Mouse (Mus musculus) embryonic facial prominence, embryonic 10.5 days (tissue): ENCODE measurements at regions not wholly inside any gene's neighbourhood (a gene's known extent, or its start where the extent isn't known, plus 50 kb on each side); places are given as distances from the start of the nearest gene placed in this dataset.
A peak's percentile ranks its signal among the peaks of the same experiment; 100 is the strongest.

Source experiments
- DNase-seq: peaks from one replicate; pipeline ENCODE4 v3.0.0-alpha.2; 2017; ENCODE audit warnings: low spot score
- H3K27ac ChIP-seq: fragments of 300-500 bp; sonication (generic); replicated peaks from 2 replicates; pipeline ENCODE4 v1.5.1; 2016; ENCODE audit warnings: mild to moderate bottlenecking
- H3K27me3 ChIP-seq: fragments of 300-500 bp; sonication (generic); replicated peaks from 2 replicates; pipeline ENCODE4 v1.6.1; 2016; ENCODE audit warnings: low read depth, mild to moderate bottlenecking; ENCODE audit not compliant: poor library complexity, severe bottlenecking
- H3K36me3 ChIP-seq: fragments of 300-500 bp; sonication (generic); replicated peaks from 2 replicates; pipeline ENCODE4 v1.6.1; 2016; ENCODE audit warnings: mild to moderate bottlenecking, moderate library complexity
- H3K4me1 ChIP-seq: fragments of 300-500 bp; sonication (generic); 2 replicates; pipeline ENCODE4 v1.6.1; 2016
- H3K4me3 ChIP-seq: fragments of 300-500 bp; sonication (generic); 2 replicates; pipeline ENCODE4 v1.5.1; 2016; ENCODE audit warnings: mild to moderate bottlenecking, moderate library complexity
- H3K9me3 ChIP-seq: fragments of 300-500 bp; sonication (generic); 2 replicates; pipeline ENCODE4 v1.6.1; 2016; ENCODE audit warnings: mild to moderate bottlenecking
- WGBS: fragments of 180-500 bp; shearing (Covaris S2); methylation state at CpG from one replicate; pipeline ENCODE4 v1.1.7; 2016; 5-methylcytosine and 5-hydroxymethylcytosine counted together

GRCm38 (mm10) chr1:39047316-39047715 is 61.9 kb downstream of the Pdcl3 start:
- H3K4me1 ChIP-seq = peaks cover 11% of the 10 kb centered on the region
- no peak overlapping the region for H3K4me3 ChIP-seq
- no peaks in the 10 kb centered on the region for H3K27me3 ChIP-seq
- no peak for DNase-seq
- no peaks in the 10 kb centered on the region for H3K36me3 ChIP-seq
- no peak overlapping the region for H3K27ac ChIP-seq
- peaks cover 10% of the 10 kb centered on the region; the same call in 1 of the 2 replicates for H3K9me3 ChIP-seq
- WGBS = 93% methylated on average over 6 of the region's 6 CpGs

GRCm38 (mm10) chr1:39057304-39057703 is 71.9 kb downstream of the Pdcl3 start:
- no peaks in the 10 kb centered on the region for H3K9me3 ChIP-seq
- 61% methylated on average over 6 of the region's 6 CpGs for WGBS
- H3K36me3 ChIP-seq = no peaks in the 10 kb centered on the region
- DNase-seq = no peak
- H3K27ac ChIP-seq = no peak overlapping the region
- H3K4me1 ChIP-seq = peaks cover 10% of the 10 kb centered on the region; the same call in 1 of the 2 replicates
- no peaks in the 10 kb centered on the region for H3K27me3 ChIP-seq
- no peak overlapping the region for H3K4me3 ChIP-seq

- no peak for DNase-seq
- H3K27me3 ChIP-seq = no peaks in the 10 kb centered on the region
- no peaks in the 10 kb centered on the region for H3K9me3 ChIP-seq
- no peak overlapping the region for H3K27ac ChIP-seq
- H3K4me3 ChIP-seq = no peak overlapping the region
- WGBS = 91% methylated on average over 6 of the region's 6 CpGs
- 0 out of 2 replicates have a peak, but pooled peaks cover under 1% of the 10 kb centered on the region for H3K4me1 ChIP-seq
- no peaks in the 10 kb centered on the region for H3K36me3 ChIP-seq
Observed at GRCm38 (mm10) chr1:39062509-39062908, 77.1 kb downstream of the Pdcl3 start.

GRCm38 (mm10) chr1:39063666-39064385 is 78.4 kb downstream of the Pdcl3 start:
- peak; percentile 8 for DNase-seq

GRCm38 (mm10) chr1:39064781-39065180 is 79.4 kb downstream of the Pdcl3 start:
- DNase-seq = no peak
- H3K27ac ChIP-seq = no peak overlapping the region
- H3K27me3 ChIP-seq = no peaks in the 10 kb centered on the region
- H3K4me1 ChIP-seq = 0 out of 2 replicates have a peak, but pooled peaks cover 3% of the 10 kb centered on the region
- 87% methylated on average over 3 of the region's 3 CpGs for WGBS
- no peaks in the 10 kb centered on the region for H3K9me3 ChIP-seq
- no peak overlapping the region for H3K4me3 ChIP-seq
- no peaks in the 10 kb centered on the region for H3K36me3 ChIP-seq

More at GRCm38 (mm10) chr1:39063666-39064385, 78.4 kb downstream of the Pdcl3 start:
- no peaks in the 10 kb centered on the region for H3K9me3 ChIP-seq
- no peaks in the 10 kb centered on the region for H3K36me3 ChIP-seq
- WGBS = 81% methylated on average over 13 of the region's 13 CpGs
- no peak overlapping the region for H3K4me3 ChIP-seq
- no peaks in the 10 kb centered on the region for H3K4me1 ChIP-seq
- H3K27ac ChIP-seq = no peak overlapping the region
- no peaks in the 10 kb centered on the region for H3K27me3 ChIP-seq

- Histone ChIP-seq H3K4me3 (no peak overlapping the region), H3K27me3 (no peaks in the 10 kb centered on the region), H3K27ac (no peak overlapping the region), H3K36me3 (no peaks in the 10 kb centered on the region), H3K4me1 (0 out of 2 replicates have a peak, but pooled peaks cover 3% of the 10 kb centered on the region), H3K9me3 (no peaks in the 10 kb centered on the region)
- WGBS = 60% methylated on average over 3 of the region's 3 CpGs
- DNase-seq = no peak
Observed at GRCm38 (mm10) chr1:39067901-39068300, 82.5 kb downstream of the Pdcl3 start.

- 72% methylated on average over 11 of the region's 11 CpGs for WGBS
- 0 out of 2 replicates have a peak, but pooled peaks cover 3% of the 10 kb centered on the region for H3K4me1 ChIP-seq
- no peaks in the 10 kb centered on the region for H3K27me3 ChIP-seq
- no peak for DNase-seq
- H3K9me3 ChIP-seq = no peaks in the 10 kb centered on the region
- no peak overlapping the region for H3K4me3 ChIP-seq
- no peaks in the 10 kb centered on the region for H3K36me3 ChIP-seq
- H3K27ac ChIP-seq = no peak overlapping the region
Observed at GRCm38 (mm10) chr1:39069086-39069655, 83.8 kb downstream of the Pdcl3 start.

GRCm38 (mm10) chr1:39069676-39070075 is 84.3 kb downstream of the Pdcl3 start:
- DNase-seq = no peak
- Histone ChIP-seq H3K9me3 (no peaks in the 10 kb centered on the region), H3K36me3 (no peaks in the 10 kb centered on the region), H3K4me3 (no peak overlapping the region), H3K27me3 (no peaks in the 10 kb centered on the region), H3K27ac (no peak overlapping the region), H3K4me1 (0 out of 2 replicates have a peak, but pooled peaks cover 3% of the 10 kb centered on the region)
- 76% methylated on average over 7 of the region's 7 CpGs for WGBS

- no peak for DNase-seq
- H3K4me3 ChIP-seq = no peak overlapping the region
- 0 out of 2 replicates have a peak, but pooled peaks cover 2% of the 10 kb centered on the region for H3K9me3 ChIP-seq
- no peak overlapping the region for H3K27ac ChIP-seq
- H3K4me1 ChIP-seq = no peaks in the 10 kb centered on the region
- WGBS = 88% methylated on average over 5 of the region's 5 CpGs
- no peaks in the 10 kb centered on the region for H3K27me3 ChIP-seq
- no peaks in the 10 kb centered on the region for H3K36me3 ChIP-seq
Observed at GRCm38 (mm10) chr1:39075966-39076365, 90.6 kb downstream of the Pdcl3 start.

GRCm38 (mm10) chr1:39078584-39079315 is 93.3 kb downstream of the Pdcl3 start:
- no peak overlapping the region for H3K4me3 ChIP-seq
- no peak overlapping the region for H3K27ac ChIP-seq
- H3K4me1 ChIP-seq = no peaks in the 10 kb centered on the region
- H3K27me3 ChIP-seq = no peaks in the 10 kb centered on the region
- DNase-seq = no peak
- H3K36me3 ChIP-seq = no peaks in the 10 kb centered on the region
- WGBS = 78% methylated on average over 4 of the region's 4 CpGs
- 0 out of 2 replicates have a peak, but pooled peaks cover 2% of the 10 kb centered on the region for H3K9me3 ChIP-seq

- 89% methylated on average over 7 of the region's 7 CpGs for WGBS
- DNase-seq = no peak
- H3K4me3 ChIP-seq = no peak overlapping the region
- no peaks in the 10 kb centered on the region for H3K36me3 ChIP-seq
- no peaks in the 10 kb centered on the region for H3K27me3 ChIP-seq
- H3K27ac ChIP-seq = no peak overlapping the region
- H3K4me1 ChIP-seq = no peaks in the 10 kb centered on the region
- 0 out of 2 replicates have a peak, but pooled peaks cover 2% of the 10 kb centered on the region for H3K9me3 ChIP-seq
Observed at GRCm38 (mm10) chr1:39083911-39084826, 98.8 kb downstream of the Pdcl3 start.

- no peaks in the 10 kb centered on the region for H3K4me1 ChIP-seq
- H3K4me3 ChIP-seq = no peak overlapping the region
- DNase-seq = no peak
- no peak overlapping the region for H3K27ac ChIP-seq
- WGBS = 85% methylated on average over 11 of the region's 11 CpGs
- H3K36me3 ChIP-seq = no peaks in the 10 kb centered on the region
- H3K27me3 ChIP-seq = no peaks in the 10 kb centered on the region
- H3K9me3 ChIP-seq = no peaks in the 10 kb centered on the region
Observed at GRCm38 (mm10) chr1:39086273-39086672, 100.9 kb downstream of the Pdcl3 start.
